Mouse (Mus musculus) E14TG2a.4 (cell line): ENCODE data around the gene A530016L24Rik.

ENCODE experiments used
- H3K27me3 ChIP-seq: 2 replicates; pipeline ENCODE4 v1.6.1; 2014; ENCODE audit warnings: low read length, control low read depth; ENCODE audit not compliant: insufficient read depth
- H3K36me3 ChIP-seq: 2 replicates; pipeline ENCODE4 v1.6.1; 2014; ENCODE audit warnings: low read length, control low read depth; ENCODE audit not compliant: insufficient read depth
- H3K4me1 ChIP-seq: replicated peaks from 2 replicates; pipeline ENCODE4 v1.6.1; 2014; ENCODE audit warnings: low read depth, low read length, control low read depth
- H3K4me3 ChIP-seq: replicated peaks from 2 replicates; pipeline ENCODE4 v1.5.1; 2014; ENCODE audit warnings: mild to moderate bottlenecking, low read length
- H3K9me3 ChIP-seq: 2 replicates; pipeline ENCODE4 v1.6.1; 2014; ENCODE audit warnings: low read length, control low read depth
- CTCF ChIP-seq: conservative IDR thresholded peaks from 2 replicates; pipeline ENCODE4 v1.5.1; 2014; ENCODE audit warnings: low read length
- NANOG ChIP-seq: IDR thresholded peaks from 2 replicates; pipeline ENCODE4 v1.6.1; 2014; ENCODE audit warnings: borderline replicate concordance, low read length, mixed read lengths
- POU5F1 ChIP-seq: IDR thresholded peaks from 2 replicates; pipeline ENCODE4 v1.6.1; 2014; ENCODE audit warnings: low read length, borderline replicate concordance

The A530016L24Rik gene

GRCm38 (mm10) chr12:112507264-112507663, 18.0 kb downstream of the A530016L24Rik start:
- no peak for TF ChIP-seq CTCF
- TF ChIP-seq NANOG: no peak
- TF ChIP-seq POU5F1: no peak
- Histone ChIP-seq H3K27me3 (peaks cover 69% of the 10 kb centered on the region), H3K4me3 (no peak overlapping the region), H3K9me3 (no peaks in the 10 kb centered on the region), H3K4me1 (peaks cover 46% of the 10 kb centered on the region), H3K36me3 (no peaks in the 10 kb centered on the region)

GRCm38 (mm10) chr12:112507984-112508383, 18.7 kb downstream of the A530016L24Rik start:
- peaks cover 39% of the 10 kb centered on the region for H3K4me1 ChIP-seq

GRCm38 (mm10) chr12:112510365-112510732, 21.1 kb downstream of the A530016L24Rik start:
- Histone ChIP-seq H3K4me3 (peak overlapping the region; percentile 78), H3K27me3 (peaks cover 54% of the 10 kb centered on the region), H3K36me3 (no peaks in the 10 kb centered on the region), H3K9me3 (no peaks in the 10 kb centered on the region), H3K4me1 (peaks cover 27% of the 10 kb centered on the region)
- no peak for TF ChIP-seq NANOG
- no peak for TF ChIP-seq CTCF
- TF ChIP-seq POU5F1: no peak

More at GRCm38 (mm10) chr12:112507984-112508383, 18.7 kb downstream of the A530016L24Rik start:
- TF ChIP-seq NANOG: no peak
- TF ChIP-seq POU5F1: no peak
- no peak for TF ChIP-seq CTCF
- no peaks in the 10 kb centered on the region for H3K36me3 ChIP-seq
- peaks cover 68% of the 10 kb centered on the region for H3K27me3 ChIP-seq
- H3K9me3 ChIP-seq: no peaks in the 10 kb centered on the region
- H3K4me3 ChIP-seq: no peak overlapping the region

- no peaks in the 10 kb centered on the region for H3K9me3 ChIP-seq
- H3K4me1 ChIP-seq: peaks cover 28% of the 10 kb centered on the region
- H3K4me3 ChIP-seq: peak overlapping the region; percentile 78
- H3K36me3 ChIP-seq: no peaks in the 10 kb centered on the region
- peaks cover 50% of the 10 kb centered on the region for H3K27me3 ChIP-seq
- no peak for TF ChIP-seq NANOG
- TF ChIP-seq CTCF: no peak
- no peak for TF ChIP-seq POU5F1
Observed at GRCm38 (mm10) chr12:112510733-112511372, 21.6 kb downstream of the A530016L24Rik start.

- H3K4me3 ChIP-seq: no peak overlapping the region
- peaks cover 50% of the 10 kb centered on the region for H3K4me1 ChIP-seq
- H3K9me3 ChIP-seq: no peaks in the 10 kb centered on the region
- H3K36me3 ChIP-seq: no peaks in the 10 kb centered on the region
- peaks cover 27% of the 10 kb centered on the region for H3K27me3 ChIP-seq
- TF ChIP-seq POU5F1: no peak
- peak; percentile 42 for TF ChIP-seq CTCF
Observed at GRCm38 (mm10) chr12:112514897-112515296, 25.6 kb downstream of the A530016L24Rik start.

- Histone ChIP-seq H3K27me3 (peaks cover 11% of the 10 kb centered on the region), H3K36me3 (no peaks in the 10 kb centered on the region), H3K9me3 (no peaks in the 10 kb centered on the region), H3K4me1 (peaks cover 39% of the 10 kb centered on the region), H3K4me3 (0 out of 2 replicates have a peak within 1 kb of the TSS, but pooled peaks have one; percentile 13)
- no peak for TF ChIP-seq POU5F1
- TF ChIP-seq CTCF: no peak
- no peak for TF ChIP-seq NANOG
Observed at GRCm38 (mm10) chr12:112516697-112517337, 27.6 kb downstream of the A530016L24Rik start, which contains the start of gene Tmem179. Tmem179 (minus strand) TSS chr12:112516747.

- TF ChIP-seq CTCF (no peak), POU5F1 (no peak), NANOG (no peak)
- peaks cover 7% of the 10 kb centered on the region for H3K27me3 ChIP-seq
- peaks cover 39% of the 10 kb centered on the region for H3K4me1 ChIP-seq
- no peaks in the 10 kb centered on the region for H3K9me3 ChIP-seq
- H3K4me3 ChIP-seq: no peak overlapping the region
- no peaks in the 10 kb centered on the region for H3K36me3 ChIP-seq
Observed at GRCm38 (mm10) chr12:112518105-112518504, 28.9 kb downstream of the A530016L24Rik start.

- H3K27me3 ChIP-seq: peaks cover 46% of the 10 kb centered on the region
- H3K36me3 ChIP-seq: no peaks in the 10 kb centered on the region
- TF ChIP-seq NANOG (no peak), POU5F1 (no peak), CTCF (no peak)
- H3K9me3 ChIP-seq: no peaks in the 10 kb centered on the region; the same call in 1 of the 2 replicates
- peaks cover 14% of the 10 kb centered on the region for H3K4me1 ChIP-seq
- no peak overlapping the region for H3K4me3 ChIP-seq
Observed at GRCm38 (mm10) chr12:112533758-112534157, 44.5 kb downstream of the A530016L24Rik start.

- TF ChIP-seq NANOG (no peak), POU5F1 (no peak), CTCF (no peak)
- peaks cover 41% of the 10 kb centered on the region for H3K4me1 ChIP-seq
- H3K27me3 ChIP-seq: peaks cover 58% of the 10 kb centered on the region
- H3K9me3 ChIP-seq: no peaks in the 10 kb centered on the region
- H3K4me3 ChIP-seq: no peak overlapping the region
- no peaks in the 10 kb centered on the region for H3K36me3 ChIP-seq
Observed at GRCm38 (mm10) chr12:112537233-112537632, 48.0 kb downstream of the A530016L24Rik start.
